Mouse (Mus musculus) MN1 (cell line): ENCODE measurements around the gene Gga2.

ENCODE experiments used
- DNase-seq: peaks from one replicate; pipeline ENCODE4 v3.0.0-alpha.2; 2016; ENCODE audit warnings: low spot score

Gene Gga2

DNA sequence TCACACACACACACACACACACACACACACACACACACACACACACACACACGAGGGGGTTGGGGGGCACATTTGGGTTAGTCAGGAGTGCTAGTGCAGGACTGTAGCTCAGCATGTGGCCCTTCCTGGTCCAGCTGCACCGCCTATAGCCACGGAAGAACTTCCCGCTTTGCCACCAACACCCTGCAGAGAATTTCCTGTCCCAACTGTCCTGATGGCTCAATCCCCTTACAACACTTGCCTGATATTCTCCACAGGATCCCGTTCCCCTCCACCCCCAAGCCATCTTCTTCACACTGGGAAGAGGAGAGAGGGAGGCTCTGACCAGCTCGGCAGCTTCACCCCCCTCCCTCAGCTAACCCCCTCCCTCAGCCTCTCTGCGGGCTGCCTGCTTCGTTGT lies 20.6 kb downstream of the Gga2 start:
- no peak for DNase-seq

- DNase-seq: no peak
Observed at GRCm38 (mm10) chr7:121995961-121996360, 25.1 kb downstream of the Gga2 start.

GRCm38 (mm10) chr7:121981307-121981871 lies 39.6 kb downstream of the Gga2 start, which contains the start of gene Cog7:
Gene Cog7, minus strand, starts transcription at chr7:121981711.
- peak; percentile 96 for DNase-seq

DNA sequence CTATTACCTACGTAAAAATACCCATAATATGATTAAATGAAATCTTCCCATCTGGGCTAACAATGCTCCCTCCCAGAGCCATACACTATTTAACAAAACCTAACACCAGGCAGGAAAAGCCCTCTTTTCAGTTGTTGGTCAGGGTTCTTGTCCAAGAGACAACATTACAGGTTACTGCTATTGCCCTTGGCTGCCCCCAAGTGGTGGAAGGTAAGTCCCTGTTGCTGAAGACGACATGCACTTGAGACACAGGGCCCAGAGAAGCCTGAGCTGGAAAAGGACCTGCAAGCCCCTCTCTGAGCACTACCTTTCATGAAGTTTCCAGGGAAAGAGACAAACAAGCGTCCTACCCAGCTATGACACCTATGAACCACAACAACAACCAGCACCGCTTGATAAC lies 46.0 kb downstream of the Gga2 start:
- DNase-seq: peak; percentile 69

- DNase-seq: no peak
Observed at GRCm38 (mm10) chr7:121971698-121972097, 49.3 kb downstream of the Gga2 start.

DNA sequence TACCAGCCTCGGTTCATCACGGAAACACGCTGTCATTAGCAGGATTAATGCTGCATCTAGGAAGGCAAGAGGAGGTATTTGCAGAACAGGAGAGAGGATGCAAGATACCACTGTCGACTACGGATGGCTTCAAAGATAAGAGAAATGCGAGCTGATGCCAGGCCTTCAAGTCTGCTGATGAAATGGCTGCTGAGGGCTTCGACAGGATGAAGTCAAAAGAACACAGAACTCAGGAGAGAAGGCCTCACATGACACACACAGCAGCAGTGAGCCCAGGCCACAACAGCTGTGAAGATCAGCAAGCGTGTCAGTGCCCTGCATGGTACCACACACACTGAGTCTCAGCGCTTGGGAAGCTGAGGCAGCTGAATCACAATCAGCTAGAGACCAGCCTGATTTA lies 50.8 kb downstream of the Gga2 start:
- no peak for DNase-seq

DNA sequence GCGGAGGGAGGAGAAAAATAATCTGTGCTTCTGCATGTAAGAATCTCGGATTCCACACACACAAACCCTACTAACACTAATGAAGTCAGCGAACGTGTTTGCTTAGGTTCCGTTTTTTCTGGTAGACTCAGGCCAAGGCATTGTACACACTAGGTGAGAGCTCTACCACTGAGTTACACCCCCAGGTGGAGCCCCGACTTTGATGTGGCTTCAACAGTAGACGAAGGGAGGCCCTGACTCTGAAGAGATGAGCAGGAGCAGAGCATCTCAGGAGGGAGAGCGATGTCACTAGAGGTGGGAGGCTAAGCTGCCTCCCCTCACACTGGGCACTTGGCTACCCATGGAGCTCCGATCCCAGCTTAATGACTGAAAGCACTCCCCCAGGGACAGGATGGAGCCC lies 52.2 kb downstream of the Gga2 start:
- DNase-seq: no peak

- no peak for DNase-seq
Observed at GRCm38 (mm10) chr7:121968242-121968641, 52.8 kb downstream of the Gga2 start.

DNA sequence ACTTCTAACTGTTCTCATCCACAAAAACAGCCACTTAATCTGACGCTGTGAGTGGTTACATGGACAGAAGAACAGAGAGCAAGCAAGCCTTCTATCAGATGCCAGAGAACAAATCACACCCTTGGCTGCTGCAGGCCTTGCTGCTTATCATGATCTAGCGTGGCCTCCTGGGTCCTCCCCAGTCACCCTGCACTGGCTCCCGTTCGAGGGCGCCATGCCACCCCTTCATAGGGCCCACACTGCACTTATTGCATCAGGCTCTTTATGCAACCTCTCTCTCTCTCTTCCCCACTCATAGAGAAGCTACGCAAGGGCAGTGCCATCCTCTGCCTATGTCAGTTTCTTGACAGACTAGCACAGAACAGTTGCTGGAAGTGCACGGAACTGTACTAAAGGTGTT lies 54.9 kb downstream of the Gga2 start:
- no peak for DNase-seq

- peak; percentile 74 for DNase-seq
Observed at GRCm38 (mm10) chr7:121963883-121964398, 57.1 kb downstream of the Gga2 start.

DNA sequence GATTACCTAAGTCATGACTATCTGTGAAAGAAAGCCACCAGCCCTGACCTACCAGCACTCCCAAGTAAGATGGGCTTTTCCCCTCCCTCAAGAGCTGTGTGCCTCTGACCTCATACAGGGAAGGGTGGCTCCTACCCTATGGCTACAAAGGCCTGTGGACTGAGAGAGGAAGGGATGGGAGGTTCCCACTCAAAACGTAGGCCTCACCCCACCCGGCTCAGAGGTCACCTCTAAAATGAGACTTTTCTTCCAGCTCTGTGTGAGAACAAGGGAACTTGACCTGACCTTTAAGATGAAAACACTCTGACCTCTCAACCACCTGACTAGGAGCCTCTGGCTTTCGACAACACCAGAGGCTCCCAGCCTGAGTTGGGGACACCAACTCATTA lies 58.5 kb downstream of the Gga2 start:
- DNase-seq: no peak

GRCm38 (mm10) chr7:121961913-121962570 lies 59.0 kb downstream of the Gga2 start:
- DNase-seq: no peak

DNA sequence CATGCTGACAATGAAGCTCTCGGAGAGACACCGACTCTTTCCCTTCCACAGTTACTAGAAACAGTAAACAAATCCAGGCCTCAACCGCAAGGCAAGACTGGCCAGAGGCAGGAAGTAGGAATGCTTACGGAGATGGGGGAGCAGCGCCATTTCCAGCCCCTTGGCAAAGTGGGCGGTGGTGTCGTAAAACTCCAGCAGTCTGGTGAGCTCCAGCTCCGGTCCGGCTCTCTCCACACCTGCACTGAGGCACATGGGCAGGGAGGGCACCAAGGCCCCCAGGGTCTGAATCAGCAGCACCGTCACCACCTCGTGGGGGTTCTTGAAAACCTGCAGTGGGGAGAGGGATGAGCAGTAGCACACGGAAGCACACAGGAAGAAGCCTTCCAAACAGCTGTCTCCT lies 65.2 kb downstream of the Gga2 start:
- DNase-seq: no peak

DNA sequence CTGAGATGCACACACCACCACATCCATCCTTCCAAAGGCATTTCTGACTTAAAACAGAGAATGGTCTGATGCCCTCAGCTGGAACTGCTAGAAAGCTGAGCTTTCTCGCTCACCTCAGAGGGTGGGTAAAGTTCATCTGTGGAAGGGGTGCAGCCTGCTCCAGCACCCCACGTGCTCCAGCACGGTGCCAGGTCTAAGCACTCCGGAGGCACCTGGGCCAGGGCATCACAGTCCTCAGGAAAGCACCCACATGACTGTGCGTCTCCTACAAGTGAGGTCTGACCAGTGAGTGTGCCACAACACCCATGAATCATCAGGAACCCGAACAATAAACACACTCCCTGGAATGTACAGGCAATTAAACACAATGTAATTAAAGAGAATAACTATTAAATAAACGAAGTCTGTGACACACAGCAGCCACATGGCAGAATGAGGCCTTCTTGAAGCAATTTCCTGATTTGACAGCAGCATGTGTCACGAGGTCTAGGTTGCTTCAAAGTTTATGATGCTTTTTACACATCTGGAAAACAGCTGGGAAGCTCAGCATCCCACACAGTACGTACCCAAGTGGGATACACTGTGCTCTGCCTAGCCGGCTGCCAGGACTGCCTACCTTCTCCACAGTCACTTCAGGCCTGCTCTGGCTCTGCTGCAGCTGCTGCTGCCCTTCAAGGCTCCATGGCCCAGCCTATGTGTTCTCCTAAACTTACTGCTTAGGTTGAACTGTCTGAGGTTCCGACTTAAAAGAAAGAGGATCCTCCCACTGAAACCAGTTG lies 65.9 kb downstream of the Gga2 start:
- DNase-seq: no peak

DNA sequence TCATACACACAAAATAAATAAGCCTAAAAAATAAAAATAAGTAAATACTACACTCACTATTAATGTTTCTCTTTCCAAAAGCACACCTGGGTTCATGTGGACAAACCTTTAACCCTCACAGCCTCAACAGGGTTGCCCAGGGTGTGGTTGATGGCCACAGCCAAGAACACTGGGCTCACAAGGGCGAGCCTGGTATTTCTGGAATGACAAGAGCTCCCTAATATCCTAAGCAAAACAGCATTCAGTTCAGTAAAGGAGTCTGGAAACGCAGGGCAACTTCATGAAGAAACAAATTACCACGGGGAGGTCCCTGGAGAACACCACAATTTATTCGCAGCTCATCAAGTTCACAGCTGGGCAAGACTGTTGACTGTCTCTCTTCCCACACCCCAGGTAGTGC lies 73.5 kb downstream of the Gga2 start:
- no peak for DNase-seq

- no peak for DNase-seq
Observed at GRCm38 (mm10) chr7:121946196-121946595, 74.8 kb downstream of the Gga2 start.

DNA sequence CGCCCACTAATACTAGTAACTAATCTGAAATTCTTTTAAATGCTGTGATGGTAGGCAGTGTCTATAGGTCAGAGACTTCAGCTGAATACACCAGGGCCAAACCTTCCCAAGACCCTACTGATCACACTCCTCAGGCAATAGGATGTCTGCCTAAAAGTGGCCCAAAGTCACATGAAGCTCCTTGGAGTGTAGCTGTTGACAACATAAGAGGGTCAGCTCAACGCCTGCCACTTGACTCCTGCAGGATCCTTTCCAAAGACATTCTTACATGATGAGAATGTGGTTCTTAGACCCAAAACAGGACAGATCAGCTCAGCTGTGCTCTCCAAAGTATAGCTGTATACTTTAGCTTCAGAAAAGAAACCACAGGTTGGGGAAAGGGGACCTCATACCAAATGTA lies 78.7 kb downstream of the Gga2 start:
- DNase-seq: no peak

DNA sequence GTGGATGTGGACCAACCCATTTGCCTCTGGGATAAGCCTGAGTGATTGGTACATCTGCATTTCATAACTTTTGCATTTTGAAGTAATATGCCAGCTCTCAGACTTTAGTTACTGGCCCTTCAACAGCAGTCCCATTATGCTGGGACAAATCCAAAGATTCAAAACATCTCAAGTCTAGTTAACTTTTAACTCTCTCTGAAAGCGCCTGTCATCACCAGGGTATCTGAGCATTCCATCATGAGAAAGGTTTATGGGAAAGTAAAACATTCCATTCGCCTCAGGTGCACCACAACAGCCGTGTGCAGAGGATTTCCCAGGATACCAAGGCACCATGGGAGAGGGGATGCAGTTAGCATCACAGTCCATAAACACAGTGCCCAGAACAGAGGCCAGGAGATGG lies 79.4 kb downstream of the Gga2 start:
- no peak for DNase-seq

- DNase-seq: no peak
Observed at GRCm38 (mm10) chr7:121941016-121941415, 80.0 kb downstream of the Gga2 start.

DNA sequence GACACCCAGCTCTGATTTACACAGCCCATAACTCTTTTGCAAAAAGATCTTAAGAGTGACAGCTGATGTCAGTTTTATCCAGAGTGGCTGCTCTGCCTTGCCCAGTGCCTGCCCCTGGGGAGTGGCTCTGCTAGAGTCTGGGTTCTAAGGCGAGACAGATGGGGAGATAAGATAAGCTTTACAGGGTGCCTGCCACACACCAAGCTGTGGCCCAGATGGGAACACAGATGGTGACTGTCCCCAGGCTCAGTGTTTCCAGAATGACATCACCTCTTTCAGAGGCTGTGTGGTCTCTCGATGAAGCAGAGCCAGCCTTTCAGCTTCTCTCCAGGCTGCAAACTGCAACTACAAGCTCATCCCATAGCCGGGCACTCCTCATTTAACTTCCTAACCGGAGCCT lies 81.3 kb downstream of the Gga2 start:
- DNase-seq: peak; percentile 73

DNA sequence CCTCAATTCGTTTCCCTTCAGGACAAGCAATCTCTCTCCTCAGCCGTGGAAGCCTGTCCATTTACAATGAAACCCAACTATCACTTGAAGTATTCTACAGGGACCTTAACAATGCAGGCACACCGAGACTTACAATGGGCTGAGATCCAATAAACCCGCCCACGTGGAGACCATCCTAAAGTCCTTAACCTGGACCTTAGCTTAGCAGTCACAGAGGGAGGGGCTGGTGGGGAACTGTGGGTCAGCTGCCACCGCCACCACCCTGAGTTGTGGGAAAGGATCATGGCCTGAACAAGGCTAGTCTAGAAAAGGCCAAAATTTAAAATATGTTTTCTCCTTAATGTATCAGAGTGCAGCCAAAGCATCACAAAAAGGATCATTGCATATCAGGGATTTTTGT lies 81.8 kb downstream of the Gga2 start:
- no peak for DNase-seq

- no peak for DNase-seq
Observed at GRCm38 (mm10) chr7:121938124-121938891, 82.7 kb downstream of the Gga2 start.
